Mouse (Mus musculus) fat pad, adult 2 months (tissue): ENCODE measurements around the gene Hist1h2ao.
"Not testable (repeated sequence)": the region's sequence is repeated elsewhere in the genome, so short reads cannot be mapped to it uniquely, and the experiment has no call there.

Experiments
- DNase-seq: peaks from one replicate; pipeline ENCODE4 v3.0.0-alpha.2; 2011; ENCODE audit warnings: low read depth, low spot score; ENCODE audit errors: extremely low read depth

The Hist1h2ao gene

DNA sequence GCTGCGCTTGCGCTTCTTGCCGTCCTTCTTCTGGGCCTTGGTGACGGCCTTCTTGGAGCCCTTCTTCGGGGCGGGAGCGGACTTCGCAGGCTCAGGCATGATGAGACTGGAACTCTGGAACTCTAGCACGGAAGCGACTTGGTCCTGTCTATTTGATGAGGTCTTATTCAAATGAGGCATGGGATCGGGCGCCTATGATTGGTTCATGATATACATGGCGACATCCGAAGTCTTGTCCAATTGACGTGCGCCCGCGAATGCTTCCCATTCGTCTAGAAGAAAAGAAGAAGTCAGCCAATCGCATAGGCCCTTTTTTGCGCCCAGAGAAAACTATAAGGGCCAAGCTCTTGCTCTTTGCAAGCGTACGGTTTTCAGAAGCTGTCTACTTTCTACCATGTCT, at the start of gene Hist1h2ao, which contains the start of gene Hist1h2bq:
Gene Hist1h2ao (plus strand): TSS at position 393 of the 400 bp plus-strand sequence.
Gene Hist1h2bq (minus strand): TSS at position 125 of the 400 bp plus-strand sequence.
- not testable (repeated sequence) for DNase-seq

DNA sequence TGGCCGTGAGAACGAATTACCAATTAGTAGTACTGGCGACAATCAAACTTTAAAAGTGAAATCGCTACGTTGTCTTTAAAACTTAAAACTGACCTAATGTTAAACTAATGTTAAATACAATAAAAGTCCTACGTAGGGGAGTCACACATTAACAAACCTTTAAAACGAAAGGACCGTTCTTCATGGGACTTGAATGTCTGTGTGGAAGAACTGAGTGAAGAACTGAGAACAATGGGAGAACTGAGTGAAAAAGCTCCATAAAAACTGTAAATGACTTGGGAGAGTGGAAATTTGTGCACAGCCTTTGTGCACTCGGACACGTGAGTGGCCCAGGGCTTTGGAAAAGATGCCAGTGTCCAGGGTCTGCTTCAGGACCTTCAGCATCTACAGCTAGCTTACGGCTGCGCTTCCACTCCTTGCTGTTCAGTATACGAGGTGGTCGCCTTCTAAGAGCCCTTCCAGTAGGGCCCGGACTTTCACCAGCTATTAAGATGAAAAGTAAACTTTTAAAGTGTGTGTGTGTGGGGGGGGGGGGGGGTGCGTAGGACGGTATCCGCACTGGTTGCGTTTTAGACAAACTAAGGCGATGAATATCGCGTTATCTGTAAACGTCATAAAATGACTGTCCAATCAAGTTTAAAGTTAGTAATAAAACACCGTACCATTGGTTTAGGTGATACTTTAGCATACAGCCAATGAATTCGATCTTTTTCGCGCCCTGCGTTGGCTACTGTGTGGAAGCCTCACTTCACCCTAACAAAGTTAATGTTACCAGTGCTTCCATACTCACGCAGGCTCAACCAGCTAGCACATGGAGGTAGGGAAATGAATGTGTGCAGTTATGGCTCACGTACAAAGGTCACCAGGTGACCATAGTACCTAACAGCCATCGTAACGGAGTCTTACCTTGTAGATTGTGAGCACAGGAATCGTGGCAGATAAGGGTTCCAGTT, 31.2 kb upstream of the Hist1h2ao start:
- DNase-seq: no peak

DNA sequence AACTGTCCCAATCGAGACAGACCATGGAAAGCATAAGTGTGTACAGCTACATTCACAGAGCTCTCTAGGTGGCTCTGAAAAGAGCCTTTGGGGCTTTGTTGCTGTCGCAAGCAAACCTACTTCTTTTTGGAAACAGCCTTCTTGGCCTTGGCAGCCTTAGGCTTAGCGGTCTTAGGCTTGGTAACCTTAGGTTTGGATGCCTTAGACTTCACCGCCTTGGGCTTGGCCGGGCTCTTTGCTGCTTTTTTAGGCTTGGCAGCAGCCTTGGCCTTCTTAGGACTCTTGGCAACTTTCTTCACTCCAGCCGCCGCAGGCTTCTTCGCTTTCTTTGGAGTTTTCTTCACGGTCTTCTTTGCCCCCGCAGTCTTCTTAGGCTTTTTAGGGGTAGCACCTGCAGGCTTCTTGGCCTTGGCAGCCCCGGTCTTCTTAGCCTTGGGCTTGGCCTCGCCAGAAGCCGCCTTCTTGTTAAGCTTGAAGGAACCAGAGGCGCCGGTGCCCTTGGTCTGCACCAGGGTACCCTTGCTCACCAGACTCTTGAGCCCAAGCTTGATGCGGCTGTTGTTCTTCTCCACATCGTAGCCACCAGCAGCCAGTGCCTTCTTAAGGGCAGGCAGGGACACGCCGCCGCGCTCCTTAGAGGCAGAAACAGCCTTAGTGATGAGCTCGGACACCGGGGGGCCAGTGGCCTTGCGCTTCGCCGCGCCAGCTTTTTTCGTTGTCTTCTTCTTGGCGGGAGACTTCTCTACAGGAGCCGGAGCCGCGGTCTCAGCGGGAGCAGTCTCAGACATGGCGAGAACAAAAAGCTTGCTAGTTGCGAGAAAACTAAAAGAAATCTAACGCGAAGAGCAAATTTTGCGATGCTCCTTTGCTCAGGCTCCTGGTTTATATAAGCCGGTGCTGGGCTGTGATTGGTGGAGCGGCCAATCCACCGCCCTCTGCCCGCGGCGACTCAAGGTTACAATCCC, 30.2 kb upstream of the Hist1h2ao start, which contains the start of gene Hist1h1b:
Gene Hist1h1b (minus strand): TSS at position 859 of the 965 bp plus-strand sequence.
- DNase-seq: no peak

DNA sequence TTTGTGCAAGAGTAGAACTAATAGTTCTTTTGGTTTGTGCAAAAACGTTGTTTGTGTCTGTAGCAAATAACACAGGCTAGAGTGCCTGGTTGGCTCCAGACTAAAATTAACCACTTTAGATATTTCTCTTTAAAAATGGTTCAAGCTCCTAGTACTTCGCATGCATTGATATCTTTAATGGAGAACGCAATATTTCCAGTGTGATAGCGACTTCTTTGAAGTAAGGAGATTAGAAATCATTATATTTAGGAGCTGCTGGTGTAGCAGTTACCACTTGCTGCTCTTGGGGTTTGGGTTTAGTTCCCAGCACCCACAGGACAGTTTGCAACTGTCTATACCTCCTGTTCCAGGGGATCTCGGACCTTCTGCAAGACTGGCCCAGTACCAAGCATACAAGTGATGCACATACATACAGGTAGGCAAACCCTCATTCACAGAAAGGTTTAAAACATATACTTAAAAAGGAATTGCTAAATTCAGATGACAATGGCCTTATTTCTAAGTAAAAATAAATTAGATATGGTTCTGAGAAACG, 29.2 kb upstream of the Hist1h2ao start:
- DNase-seq: no peak

DNA sequence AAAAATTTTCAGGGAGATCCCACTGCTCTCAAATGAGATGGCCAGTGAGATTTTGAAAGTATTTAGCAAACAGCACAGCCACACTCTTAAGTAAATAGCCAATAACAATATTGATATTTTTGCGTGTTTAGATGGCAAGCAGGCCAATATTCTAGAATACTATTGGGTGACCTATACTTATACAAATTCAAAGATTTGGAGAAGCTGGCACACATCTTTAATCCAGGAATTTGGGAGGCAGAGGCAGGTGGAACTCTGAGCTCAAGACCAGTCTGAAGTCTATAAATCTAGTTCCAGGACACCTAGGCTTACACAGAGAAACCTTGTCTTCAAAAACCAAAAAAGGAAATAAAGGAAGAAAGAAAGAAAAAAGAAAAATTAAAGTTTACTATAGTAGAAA, 28.6 kb upstream of the Hist1h2ao start:
- no peak for DNase-seq

DNA sequence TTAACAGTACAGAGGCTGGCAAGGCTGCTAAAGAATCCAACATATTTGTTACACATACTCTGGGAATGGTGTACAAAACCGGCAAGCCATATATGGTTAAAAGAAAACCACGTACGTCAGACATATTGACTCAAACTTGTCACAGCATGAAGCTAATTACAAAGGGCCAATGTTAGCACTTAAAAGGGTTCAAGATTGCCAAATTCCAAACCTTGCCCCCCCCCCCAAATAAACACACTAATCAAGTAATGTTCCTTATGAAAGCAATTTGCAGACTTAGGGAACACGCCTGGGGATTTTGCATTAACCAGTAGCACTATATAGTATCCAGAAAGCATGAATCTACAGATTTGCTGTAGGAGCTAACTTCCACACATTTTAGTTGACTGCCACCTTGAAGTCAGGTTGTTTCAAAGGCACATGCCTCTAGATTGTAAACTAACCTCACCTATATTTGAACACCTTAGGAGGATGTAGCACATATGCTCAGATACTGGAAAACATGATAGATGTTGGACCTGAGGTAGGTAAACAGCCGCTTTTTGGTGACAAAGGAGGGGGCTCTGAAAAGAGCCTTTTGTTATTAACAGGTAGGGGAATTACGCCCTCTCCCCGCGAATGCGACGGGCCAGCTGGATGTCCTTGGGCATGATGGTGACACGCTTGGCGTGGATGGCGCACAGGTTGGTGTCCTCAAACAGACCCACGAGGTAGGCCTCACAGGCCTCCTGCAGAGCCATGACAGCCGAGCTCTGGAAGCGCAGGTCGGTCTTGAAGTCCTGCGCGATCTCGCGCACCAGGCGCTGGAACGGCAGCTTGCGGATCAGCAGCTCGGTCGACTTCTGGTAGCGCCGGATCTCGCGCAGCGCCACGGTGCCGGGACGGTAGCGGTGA, 27.7 kb upstream of the Hist1h2ao start:
- not testable (repeated sequence) for DNase-seq

DNA sequence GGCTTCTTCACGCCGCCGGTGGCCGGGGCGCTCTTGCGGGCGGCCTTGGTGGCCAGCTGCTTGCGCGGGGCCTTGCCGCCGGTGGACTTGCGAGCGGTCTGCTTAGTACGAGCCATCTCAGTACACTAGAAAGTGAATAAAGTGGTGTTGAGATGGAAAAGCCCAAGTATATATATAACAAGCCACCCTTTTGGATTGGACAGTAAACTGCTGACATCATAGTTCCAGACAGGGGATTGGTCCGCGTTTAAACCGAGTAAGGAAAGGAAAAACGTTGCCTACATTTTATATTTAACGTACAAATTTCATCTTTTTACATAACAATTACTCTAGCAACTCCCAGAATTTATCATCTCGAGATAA, 27.0 kb upstream of the Hist1h2ao start, which contains the start of gene Hist1h3i:
Gene Hist1h3i (minus strand): TSS at position 116 of the 363 bp plus-strand sequence.
- no peak for DNase-seq

DNA sequence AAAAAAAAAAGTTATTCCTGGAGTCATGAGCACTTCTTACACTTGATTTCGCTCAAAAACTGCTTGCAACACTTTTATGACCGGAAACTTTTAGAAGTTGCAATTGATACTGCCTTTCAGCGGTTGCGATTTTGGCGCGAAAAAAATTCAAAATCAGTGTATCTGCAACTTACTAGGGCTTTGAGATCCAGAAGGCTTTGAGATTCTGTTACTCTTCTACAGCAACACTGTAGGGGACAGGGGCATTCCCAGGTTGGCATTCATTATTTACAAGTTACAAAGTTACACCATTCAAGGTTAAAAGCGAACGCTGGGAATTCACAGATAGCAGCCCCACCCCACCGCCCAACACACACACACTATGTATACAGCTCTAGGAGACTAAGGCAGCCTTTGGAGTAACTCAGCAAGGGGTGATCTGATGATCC, 26.5 kb upstream of the Hist1h2ao start:
- no peak for DNase-seq

DNA sequence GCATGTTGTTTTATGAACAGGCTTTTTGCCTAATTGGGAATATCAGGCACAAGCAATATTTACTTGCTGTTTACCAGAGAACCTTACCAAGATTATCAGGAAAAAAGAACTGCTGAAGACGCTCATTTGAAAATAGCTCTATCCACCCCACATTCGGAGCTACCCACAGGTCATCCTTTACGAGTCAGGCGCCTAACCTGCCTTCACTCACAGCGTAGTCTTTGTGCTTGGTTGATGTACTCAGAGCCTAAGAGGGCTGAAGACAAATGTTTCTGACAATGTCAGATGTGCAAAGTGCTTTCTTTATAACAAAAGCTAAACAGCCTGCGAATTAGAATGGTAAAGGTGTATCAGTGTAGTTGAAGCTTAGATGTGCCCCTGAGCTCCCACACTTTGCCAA, 26.0 kb upstream of the Hist1h2ao start:
- no peak for DNase-seq

DNA sequence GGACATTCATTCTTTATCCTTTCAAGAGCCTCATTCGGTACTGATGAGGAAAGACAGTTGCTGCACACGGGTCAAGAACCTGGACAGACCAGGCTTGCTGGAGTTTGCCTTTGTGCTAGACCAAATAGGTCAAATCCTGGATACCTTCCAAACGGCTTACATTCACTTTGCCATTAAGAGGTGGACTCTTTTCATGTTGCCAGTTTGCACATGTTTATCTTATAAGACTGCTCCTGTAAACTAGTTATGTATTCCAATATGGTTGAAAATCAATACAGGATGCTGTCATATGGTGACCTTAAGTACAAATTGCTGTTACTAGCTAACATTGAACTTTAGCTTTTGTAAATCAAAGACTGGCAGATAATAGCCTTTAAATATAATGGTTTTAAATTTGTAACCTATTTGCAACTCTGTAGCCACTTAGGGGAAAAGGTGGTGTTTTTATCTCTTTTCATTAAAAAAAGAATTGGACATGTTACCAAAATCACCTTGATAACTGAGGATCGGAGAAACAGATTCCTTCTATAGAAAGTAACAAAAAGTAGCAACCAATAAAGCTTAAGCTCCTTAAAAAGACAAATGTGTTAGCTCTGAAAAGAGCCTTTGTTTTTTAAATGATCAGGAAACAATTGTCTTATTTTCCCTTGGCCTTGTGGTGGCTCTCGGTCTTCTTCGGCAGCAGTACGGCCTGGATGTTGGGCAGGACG, 23.9 kb upstream of the Hist1h2ao start:
- DNase-seq: no peak

DNA sequence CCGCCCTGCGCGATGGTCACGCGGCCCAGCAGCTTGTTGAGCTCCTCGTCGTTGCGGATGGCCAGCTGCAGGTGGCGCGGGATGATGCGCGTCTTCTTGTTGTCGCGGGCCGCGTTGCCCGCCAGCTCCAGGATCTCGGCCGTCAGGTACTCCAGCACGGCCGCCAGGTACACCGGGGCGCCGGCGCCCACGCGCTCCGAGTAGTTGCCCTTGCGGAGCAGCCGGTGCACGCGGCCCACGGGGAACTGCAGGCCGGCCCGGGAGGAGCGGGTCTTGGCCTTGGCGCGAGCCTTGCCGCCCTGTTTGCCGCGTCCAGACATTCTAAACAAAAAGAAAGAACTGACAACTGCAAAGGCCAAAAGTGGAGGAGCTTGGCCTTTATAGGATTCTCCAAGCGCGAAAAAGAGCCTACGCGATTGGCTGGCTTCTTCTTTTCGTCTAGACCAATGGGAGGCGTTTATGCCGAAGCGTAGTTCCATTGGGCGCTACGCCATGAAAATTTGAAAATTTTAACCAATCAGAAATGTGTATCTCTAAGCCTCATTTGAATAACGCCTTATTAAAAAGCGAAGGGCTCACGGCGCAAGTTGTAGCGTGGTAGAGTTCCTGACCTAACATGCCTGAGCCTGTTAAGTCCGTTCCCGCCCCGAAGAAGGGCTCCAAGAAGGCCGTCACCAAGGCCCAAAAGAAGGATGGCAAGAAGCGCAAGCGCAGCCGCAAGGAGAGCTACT, 23.2 kb upstream of the Hist1h2ao start, which contains the start of the genes Hist1h2an and Hist1h2bp:
Gene Hist1h2an (minus strand): TSS at position 320 of the 731 bp plus-strand sequence.
Gene Hist1h2bp (plus strand): TSS at position 563 of the 731 bp plus-strand sequence.
- DNase-seq: peak; percentile 92

DNA sequence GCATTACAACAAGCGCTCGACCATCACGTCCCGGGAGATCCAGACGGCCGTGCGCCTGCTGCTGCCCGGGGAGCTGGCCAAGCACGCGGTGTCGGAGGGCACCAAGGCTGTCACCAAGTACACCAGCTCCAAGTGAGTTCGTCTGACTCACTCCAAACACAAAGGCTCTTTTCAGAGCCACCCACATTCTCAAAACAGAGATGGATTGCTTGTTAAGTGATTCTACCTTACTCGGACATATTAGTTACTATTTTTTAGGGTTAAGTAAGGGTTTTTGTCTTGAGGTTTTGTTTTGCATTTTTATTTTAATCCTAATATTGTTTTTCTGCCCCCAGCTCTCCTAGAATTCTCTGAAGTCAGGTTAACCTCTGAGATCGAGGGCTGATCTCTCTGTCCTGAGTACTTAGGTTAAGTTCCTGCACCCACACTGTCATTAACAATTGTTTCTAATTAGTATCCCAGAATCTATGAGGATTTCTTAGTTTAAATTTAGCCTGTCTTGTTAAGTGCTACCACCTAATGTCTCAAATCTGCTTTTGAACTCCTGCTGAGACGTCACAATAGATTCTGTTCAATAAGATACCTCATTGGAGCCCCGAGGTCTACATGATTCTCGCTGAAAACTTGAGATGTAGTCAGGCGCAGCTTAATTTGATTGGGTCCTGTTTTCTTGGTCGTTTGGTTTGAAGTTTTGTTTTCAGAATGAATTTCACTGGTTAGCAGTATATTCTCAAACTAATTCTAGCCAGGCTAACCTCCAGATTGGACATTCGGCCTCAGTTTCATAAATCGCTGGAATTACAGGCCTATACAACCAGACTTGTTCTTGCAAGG, 22.3 kb upstream of the Hist1h2ao start:
- no peak for DNase-seq

DNA sequence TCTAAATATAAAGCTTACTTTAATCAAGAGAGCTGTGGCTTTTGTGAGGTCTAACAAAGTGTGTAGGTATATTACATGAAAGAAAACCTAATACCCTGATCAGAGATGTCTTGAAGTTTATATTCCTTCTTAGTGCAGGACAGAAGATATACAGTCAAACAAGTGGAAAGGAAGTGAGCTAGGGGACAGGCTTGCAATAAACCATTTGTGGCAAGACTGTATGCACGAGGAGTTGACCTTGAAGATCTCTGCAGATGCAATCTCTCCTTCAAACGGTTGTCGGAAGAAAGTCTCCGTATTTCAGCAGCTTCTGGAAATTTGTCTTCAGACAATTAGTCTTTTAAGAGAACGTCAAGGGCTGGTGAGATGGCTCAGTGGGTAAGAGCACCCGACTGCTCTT, 20.3 kb upstream of the Hist1h2ao start:
- no peak for DNase-seq

DNA sequence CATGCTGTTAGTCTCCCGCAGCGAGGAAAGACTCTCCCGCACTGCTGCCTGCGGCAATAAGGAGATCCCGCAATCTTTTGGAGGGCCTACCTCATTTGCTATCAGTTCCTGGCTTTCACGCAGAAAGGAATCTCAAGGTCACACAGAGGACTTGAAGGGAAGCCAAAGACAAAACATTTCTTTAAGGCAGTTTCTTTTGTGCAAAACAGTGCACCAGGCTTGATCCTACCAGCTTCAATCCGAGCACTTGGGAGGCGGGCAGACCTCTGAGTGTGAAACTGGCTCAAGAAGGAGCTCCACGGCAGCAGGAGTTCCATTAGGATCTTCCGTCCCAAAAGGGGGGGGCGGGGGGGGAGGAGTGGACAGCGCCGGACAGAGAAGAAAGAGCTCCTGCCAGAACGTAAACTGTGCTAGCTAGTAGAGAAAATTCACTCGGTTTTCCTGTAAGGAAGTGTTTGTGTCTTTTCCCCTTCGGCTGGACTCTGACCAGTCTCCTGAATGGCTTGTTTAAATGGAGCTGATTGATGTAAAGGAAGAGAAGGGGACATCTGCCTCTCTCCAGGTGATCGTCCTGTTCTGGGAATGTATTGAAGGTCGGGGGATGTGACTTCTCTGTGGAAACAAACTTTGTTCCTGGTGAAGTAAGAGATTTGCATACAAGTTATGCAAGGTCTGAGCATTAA, 19.5 kb upstream of the Hist1h2ao start:
- no peak for DNase-seq

DNA sequence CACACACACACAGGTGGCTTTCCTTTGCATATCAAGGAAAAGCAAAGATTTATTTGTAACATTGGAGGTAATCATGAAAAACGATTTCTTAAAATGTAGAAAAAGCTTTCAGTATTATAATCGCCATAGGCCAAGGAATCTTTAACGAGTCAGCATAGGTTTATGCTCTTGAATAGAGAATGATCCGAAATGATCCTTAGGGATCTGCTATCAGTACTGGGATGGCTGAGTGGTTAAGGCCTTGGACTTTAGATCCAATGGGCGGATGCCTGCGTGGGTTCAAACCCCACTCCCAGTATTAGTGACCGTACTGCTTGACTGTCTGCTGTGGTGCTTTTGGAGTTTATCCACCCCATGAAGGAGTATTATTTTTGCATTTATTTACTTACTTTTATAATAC, 14.7 kb upstream of the Hist1h2ao start:
- DNase-seq: no peak

DNA sequence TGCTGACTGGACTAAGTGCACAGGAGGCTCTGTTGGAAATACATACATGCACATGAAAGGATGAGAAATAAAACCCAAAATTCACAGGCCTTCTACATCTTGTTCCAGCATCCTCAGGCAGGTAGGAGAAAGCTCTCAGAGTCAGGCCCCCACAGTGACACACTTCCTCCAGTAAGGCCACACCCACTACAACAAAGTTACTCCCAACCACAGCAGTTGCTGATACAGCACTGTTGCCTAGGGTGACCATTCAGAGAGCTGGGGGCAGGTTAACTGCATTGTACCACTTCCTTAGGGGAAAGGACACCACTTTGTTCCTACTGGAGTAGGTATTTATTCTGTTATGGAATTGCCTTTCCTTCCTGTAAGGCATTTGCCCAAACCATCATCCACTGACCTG, 13.1 kb upstream of the Hist1h2ao start:
- not testable (repeated sequence) for DNase-seq

DNA sequence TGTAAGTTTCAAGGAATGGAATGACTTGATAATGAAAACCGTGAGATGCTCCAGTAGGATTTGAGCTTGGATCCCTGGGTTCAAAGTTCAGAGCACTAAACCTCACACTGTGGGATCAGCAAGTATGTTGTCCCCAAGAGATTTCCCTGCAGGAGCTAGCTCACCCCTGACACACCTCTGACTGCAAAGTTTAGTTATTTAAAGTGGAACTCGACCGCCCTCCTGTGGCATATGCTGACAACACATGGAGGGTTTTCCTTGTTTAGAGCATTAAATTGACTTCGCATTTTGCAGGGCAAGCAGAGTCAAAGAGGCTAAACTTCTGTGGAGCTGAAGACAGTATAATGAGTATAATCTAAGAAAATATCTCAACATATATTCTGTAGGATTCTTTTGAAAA, 7.2 kb upstream of the Hist1h2ao start:
- DNase-seq: not testable (repeated sequence)
